Mouse (Mus musculus) cerebellum, adult 2 months (tissue): ENCODE measurements at regions not wholly inside any gene's neighbourhood (a gene's known extent, or its start where the extent isn't known, plus 50 kb on each side); places are given as distances from the start of the nearest gene placed in this dataset.
"Not testable (repeated sequence)": the region's sequence is repeated elsewhere in the genome, so short reads cannot be mapped to it uniquely, and the experiment has no call there.

Experiments
- DNase-seq, 2 experiments: peaks; one replicate each; pipeline ENCODE4 v3.0.0; 2021
- H3K27ac ChIP-seq: fragments of 200-500 bp; 2 replicates; pipeline ENCODE4 v1.5.1; 2012; ENCODE audit warnings: low read length, control low read depth, inconsistent platforms; ENCODE audit not compliant: insufficient read depth
- H3K27me3 ChIP-seq: fragments of 200-500 bp; 2 replicates; pipeline ENCODE4 v1.6.1; 2012; ENCODE audit warnings: inconsistent platforms, mild to moderate bottlenecking, low read length, moderate library complexity; ENCODE audit not compliant: control insufficient read depth, insufficient read depth
- H3K4me1 ChIP-seq: fragments of 200-500 bp; 2 replicates; pipeline ENCODE4 v1.6.1; 2011; ENCODE audit warnings: low read length; ENCODE audit not compliant: control insufficient read depth, insufficient read depth
- H3K4me3 ChIP-seq: fragments of 200-500 bp; replicated peaks from 2 replicates; pipeline ENCODE3; 2011; ENCODE audit warnings: mild to moderate bottlenecking, low read depth, low read length, control low read depth; ENCODE audit not compliant: insufficient read depth
- CTCF ChIP-seq: fragments of 200-500 bp; IDR thresholded peaks from 2 replicates; pipeline ENCODE4 v1.5.1; 2011; ENCODE audit warnings: low read depth, mild to moderate bottlenecking, control low read depth, low read length, moderate library complexity, borderline replicate concordance; ENCODE audit not compliant: insufficient read depth
- POLR2A ChIP-seq: fragments of 200-500 bp; IDR thresholded peaks from 2 replicates; pipeline ENCODE4 v1.6.1; 2011; ENCODE audit warnings: low read length, control low read depth, borderline replicate concordance; ENCODE audit not compliant: insufficient read depth
- WGBS: fragments of 180-500 bp; shearing (Covaris S2); methylation state at CpG from one replicate; pipeline ENCODE4 v1.1.7; 2018; 5-methylcytosine and 5-hydroxymethylcytosine counted together

DNA sequence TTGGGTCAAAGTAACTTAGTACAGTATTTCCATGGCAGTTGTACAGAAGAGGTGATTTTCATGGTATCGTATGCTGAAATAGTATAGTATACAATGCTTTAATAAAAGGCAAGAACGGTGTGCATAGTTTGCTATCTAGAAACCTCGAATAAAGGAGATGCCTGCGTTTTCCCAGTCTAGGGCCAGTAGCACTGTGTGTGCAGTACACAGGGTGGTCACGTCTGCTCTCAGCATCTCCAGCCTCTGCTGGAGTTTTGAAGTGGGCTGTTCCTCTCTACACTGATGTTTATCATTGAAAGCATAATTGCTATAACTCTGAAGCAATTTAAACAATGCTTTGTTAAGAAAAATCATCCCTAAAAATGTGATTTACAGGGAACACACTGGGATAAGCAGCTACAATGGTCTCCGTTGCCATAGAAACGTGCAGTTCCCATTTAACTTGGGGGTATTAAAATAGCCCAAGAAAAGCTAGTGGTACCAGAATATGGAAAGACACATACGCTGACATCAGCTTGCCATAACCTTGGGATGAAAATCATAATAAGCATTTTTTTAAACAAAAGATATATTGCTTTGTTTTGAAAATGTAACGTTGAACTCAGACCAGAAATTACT is 106.1 kb upstream of the Smlr1 start:
- no peak for DNase-seq
- H3K27me3 ChIP-seq: no peaks in the 10 kb centered on the region
- H3K4me3 ChIP-seq: no peak overlapping the region
- TF ChIP-seq CTCF (no peak), POLR2A (no peak)
- H3K4me1 ChIP-seq: no peaks in the 10 kb centered on the region
- no peak overlapping the region for H3K27ac ChIP-seq
- WGBS: 88% methylated on average over 9 of the region's 9 CpGs

DNA sequence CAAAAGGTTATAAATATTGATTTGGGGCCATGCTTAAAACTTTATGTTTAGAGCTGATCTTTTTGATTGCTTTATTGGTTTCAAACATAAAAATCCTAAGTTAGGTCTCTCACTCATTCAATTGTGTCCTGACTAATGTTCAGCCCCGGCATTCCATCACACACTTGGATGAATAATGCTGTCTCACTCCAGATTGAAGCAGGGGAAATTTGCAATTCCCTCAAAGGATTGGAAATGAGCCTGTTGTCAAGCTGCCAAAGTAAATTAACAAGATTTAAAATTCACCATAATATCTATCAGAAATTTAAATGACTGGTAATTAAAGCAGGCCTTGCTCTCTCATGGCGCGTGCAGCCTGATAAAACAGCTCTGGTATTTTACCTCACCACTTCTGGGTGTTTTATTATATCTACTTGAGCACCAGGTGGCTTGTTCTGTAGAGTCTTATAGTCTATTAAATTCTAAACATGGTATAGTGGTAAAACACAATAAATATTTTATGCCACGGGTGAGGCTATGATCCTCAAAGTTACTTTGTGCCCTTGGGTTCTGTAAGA is 97.1 kb upstream of the Smlr1 start:
- no peak for DNase-seq
- no peak overlapping the region for H3K4me3 ChIP-seq
- TF ChIP-seq CTCF (no peak), POLR2A (no peak)
- 63% methylated on average over 4 of the region's 4 CpGs for WGBS
- H3K4me1 ChIP-seq: no peaks in the 10 kb centered on the region
- H3K27me3 ChIP-seq: no peaks in the 10 kb centered on the region
- no peak overlapping the region for H3K27ac ChIP-seq

DNA sequence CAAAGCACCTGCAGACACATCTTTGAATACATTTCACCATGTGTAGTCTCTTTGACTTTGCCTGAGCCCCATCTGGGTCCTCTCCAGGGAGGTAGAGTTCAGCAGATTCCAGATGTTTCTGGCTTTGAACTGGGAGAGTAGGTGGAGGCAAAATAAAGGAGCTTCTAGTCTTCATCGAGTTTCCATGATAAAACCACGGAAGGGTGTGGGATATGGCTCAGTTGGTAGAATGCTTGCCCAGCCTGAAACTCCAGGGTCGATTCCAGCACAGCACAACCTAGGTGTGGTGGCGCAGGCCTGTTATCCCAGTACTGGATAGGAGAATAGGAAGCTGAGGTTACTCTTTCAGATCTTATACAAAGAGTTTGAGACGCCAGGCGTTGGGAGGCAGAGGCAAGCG is 96.2 kb upstream of the Smlr1 start:
- Histone ChIP-seq H3K27ac (no peak overlapping the region), H3K4me1 (no peaks in the 10 kb centered on the region), H3K27me3 (no peaks in the 10 kb centered on the region), H3K4me3 (no peak overlapping the region)
- 89% methylated on average over 7 of the region's 7 CpGs for WGBS
- TF ChIP-seq CTCF (no peak), POLR2A (no peak)
- DNase-seq: no peak

DNA sequence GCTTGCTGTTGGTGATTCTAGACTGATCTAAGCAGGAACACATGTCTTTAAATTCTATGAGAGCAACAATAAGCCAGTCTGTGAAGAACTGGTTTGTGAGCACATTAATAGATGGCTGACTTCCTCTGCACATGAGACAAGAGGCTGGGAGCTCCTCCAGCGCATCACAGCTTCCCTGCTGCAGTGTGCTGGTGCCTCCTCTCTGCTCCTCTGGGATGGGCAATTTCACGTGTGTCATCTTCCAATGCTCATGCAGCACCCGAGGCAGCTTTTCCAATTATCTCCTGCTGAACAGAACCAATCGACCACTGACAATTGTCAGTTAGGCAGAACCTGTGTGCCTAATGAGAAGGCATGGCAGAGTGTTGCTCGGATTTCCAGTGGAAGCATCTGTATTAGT is 86.5 kb upstream of the Smlr1 start:
- WGBS: 42% methylated on average over 5 of the region's 5 CpGs
- no peak for DNase-seq
- no peaks in the 10 kb centered on the region for H3K4me1 ChIP-seq
- TF ChIP-seq POLR2A (no peak), CTCF (no peak)
- H3K4me3 ChIP-seq: no peak overlapping the region
- H3K27me3 ChIP-seq: no peaks in the 10 kb centered on the region; the same call in 1 of the 2 replicates
- H3K27ac ChIP-seq: no peak overlapping the region

DNA sequence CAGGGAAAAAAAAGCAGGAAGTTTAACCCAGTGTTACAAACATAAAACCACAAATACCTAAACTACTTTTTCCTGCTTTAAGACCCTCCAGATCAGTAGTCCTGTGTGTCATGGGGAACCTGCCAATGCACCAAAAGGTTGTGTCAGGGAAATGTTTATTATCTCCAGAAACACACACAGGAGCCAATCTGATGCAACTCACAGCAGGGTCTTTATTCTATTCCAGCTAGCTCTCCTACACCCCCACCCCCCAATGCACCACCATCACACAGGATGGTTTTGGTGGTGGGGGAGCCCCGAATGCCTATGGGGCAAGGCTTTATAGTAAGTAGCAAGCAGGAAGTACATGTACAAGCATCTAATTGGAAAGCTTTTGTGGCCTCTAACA is 85.7 kb upstream of the Smlr1 start:
- 31% methylated on average over 1 of the region's 1 CpGs for WGBS
- H3K27me3 ChIP-seq, H3K4me3 ChIP-seq, H3K27ac ChIP-seq, H3K4me1 ChIP-seq, DNase-seq: not testable (repeated sequence)

DNA sequence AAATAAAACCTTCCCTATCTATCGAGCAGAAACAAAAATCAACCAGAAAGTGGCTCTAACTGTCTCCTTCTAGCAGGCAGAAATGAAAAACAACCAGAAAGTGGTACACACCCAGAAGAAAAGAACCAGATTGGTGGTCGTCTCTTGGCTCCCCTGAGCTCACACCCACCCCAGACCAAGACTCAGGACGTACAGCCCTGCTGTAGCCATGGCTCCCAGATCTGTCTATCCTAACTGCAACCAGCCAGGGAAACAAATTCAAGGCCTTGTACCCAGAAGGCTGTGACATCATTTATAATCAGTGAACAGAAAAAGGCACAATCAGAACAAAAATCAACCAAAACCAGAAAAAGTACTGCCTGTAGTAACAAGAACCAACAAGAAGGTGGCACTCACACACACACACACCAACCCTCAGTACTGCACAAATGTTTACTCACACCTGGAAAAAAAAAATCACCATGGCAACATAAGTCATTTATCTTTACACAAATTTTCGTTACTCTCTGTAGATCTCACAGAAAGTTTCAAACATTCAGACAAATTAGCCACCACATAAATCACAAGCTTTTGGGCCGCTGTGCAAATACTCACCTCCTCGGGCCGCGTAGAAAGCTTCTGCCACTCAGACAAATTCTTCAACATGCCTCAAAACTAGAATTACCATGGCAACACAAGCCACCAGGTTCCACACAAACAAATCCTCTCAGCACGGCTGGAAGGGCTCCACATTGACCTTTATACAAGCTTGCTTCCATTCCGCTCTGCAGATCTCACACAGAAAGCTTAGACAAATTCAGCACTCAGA is 85.1 kb upstream of the Smlr1 start:
- no peaks in the 10 kb centered on the region for H3K4me1 ChIP-seq
- DNase-seq: peak in 1 of 2 experiments; percentile 3

DNA sequence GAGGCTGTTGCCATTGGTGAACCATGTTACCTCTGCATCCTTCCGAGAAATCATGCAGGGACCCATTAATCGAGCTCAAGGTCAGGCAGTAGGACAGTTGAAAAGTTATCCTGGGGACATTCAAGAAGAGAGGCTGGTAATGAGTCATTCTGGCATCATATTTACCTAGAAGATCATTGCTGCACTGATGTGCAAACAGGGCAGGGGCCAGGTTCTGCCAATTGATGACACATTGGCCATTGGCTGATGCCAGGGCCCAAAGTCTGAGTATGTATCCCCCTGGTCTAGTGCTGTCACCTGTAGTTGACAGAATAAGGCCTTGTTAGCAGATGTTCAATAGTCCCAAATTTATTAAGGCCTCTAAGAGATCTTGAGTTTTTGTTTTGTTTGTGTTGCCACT is 83.6 kb upstream of the Smlr1 start:
- H3K27me3 ChIP-seq: no peaks in the 10 kb centered on the region; the same call in 1 of the 2 replicates
- 91% methylated on average over 2 of the region's 2 CpGs for WGBS
- H3K27ac ChIP-seq: no peak overlapping the region
- DNase-seq: no peak
- TF ChIP-seq CTCF (no peak), POLR2A (no peak)
- no peaks in the 10 kb centered on the region for H3K4me1 ChIP-seq
- H3K4me3 ChIP-seq: no peak overlapping the region

More for the DNA sequence above, 85.1 kb upstream of the Smlr1 start:
- 45% methylated on average over 10 of the region's 10 CpGs for WGBS
- TF ChIP-seq POLR2A: no peak
- TF ChIP-seq CTCF: no peak
- Histone ChIP-seq H3K27ac (no peak overlapping the region), H3K4me3 (no peak overlapping the region), H3K27me3 (no peaks in the 10 kb centered on the region; the same call in 1 of the 2 replicates)

DNA sequence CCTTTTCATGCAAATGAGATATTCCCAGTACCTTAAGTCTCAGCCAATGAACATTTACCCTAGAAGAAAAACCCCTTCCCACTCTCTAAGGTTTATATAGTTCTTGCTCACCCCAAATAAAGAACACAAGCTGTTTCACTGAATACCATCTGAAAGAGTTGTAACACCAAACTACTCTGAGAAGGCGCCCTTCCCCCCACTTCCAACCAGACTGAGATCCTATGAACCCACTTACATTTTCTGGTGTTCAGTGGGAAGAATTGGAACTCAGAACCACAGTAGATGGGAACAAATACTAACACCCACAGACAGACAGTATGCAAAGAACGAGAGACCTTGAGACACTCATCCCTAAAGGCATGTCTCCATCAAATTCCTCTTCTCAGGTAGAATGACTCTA is 65.4 kb upstream of the Smlr1 start:
- H3K4me3 ChIP-seq: no peak overlapping the region
- TF ChIP-seq CTCF (no peak), POLR2A (no peak)
- no peaks in the 10 kb centered on the region for H3K4me1 ChIP-seq
- no peak for DNase-seq
- no peak overlapping the region for H3K27ac ChIP-seq
- no peaks in the 10 kb centered on the region for H3K27me3 ChIP-seq
- WGBS: 98% methylated on average over 2 of the region's 2 CpGs
